Mouse (Mus musculus): ENCODE data around the gene C5ar1. TPM values are rescaled to one million over a fixed set of nuclear protein-coding genes. Genes with fewer than 3 reads are reported as not detected.
A peak's percentile ranks its signal among the peaks of the same experiment; 100 is the strongest.

Gene C5ar1
- total and polyA plus RNA-seq, 2 experiments from 2014 or later, result 1.4 TPM

- Histone ChIP-seq H3K9me3 (ENCODE audit: low read length) (no peaks in the 10 kb centered on the region), H3K4me1 (ENCODE audit: insufficient read depth, low read length) (no peaks in the 10 kb centered on the region), H3K4me3 (ENCODE audit: low read depth, low read length) (no peak overlapping the region), H3K36me3 (ENCODE audit: insufficient read depth, low read length) (no peaks in the 10 kb centered on the region), H3K4me2 (ENCODE audit: low read depth, low read length, poor library complexity, severe bottlenecking) (no peak overlapping the region), H3K27me3 (ENCODE audit: insufficient read depth, low read length) (no peaks in the 10 kb centered on the region), H3K27ac (ENCODE audit: low read depth, low read length) (no peak overlapping the region), H3K9ac (replicated peaks; ENCODE audit: low read length, poor library complexity, severe bottlenecking) (no peak overlapping the region)
- DNase-seq (ENCODE audit: low spot score) (no peak), ATAC-seq (ENCODE audit: low FRiP score) (no peak)
- WGBS, result 63% methylated on average over 9 of the region's 9 CpGs
- no peak for TF ChIP-seq CTCF (IDR thresholded peaks at IDR 0.05)
These were observed 19.8 kb downstream of the C5ar1 start for GRCm38 (mm10) chr7:16239554-16239997.

- no peaks in the 10 kb centered on the region for H3K27me3 ChIP-seq (ENCODE audit: insufficient read depth, low read length)
- H3K4me1 ChIP-seq (ENCODE audit: insufficient read depth, low read length), result no peaks in the 10 kb centered on the region
- H3K4me2 ChIP-seq (ENCODE audit: low read depth, low read length, poor library complexity, severe bottlenecking), result no peak overlapping the region
- H3K27ac ChIP-seq (ENCODE audit: low read depth, low read length), result no peak overlapping the region
- H3K4me3 ChIP-seq (ENCODE audit: low read depth, low read length), result no peak overlapping the region
- WGBS, result 62% methylated on average over 5 of the region's 5 CpGs
- no peak for DNase-seq (ENCODE audit: low spot score)
- TF ChIP-seq CTCF (IDR thresholded peaks at IDR 0.05), result no peak
- no peak overlapping the region for H3K9ac ChIP-seq (replicated peaks; ENCODE audit: low read length, poor library complexity, severe bottlenecking)
- no peaks in the 10 kb centered on the region for H3K9me3 ChIP-seq (ENCODE audit: low read length)
- no peak for ATAC-seq (ENCODE audit: low FRiP score)
- H3K36me3 ChIP-seq (ENCODE audit: insufficient read depth, low read length), result no peaks in the 10 kb centered on the region
These were observed 29.5 kb downstream of the C5ar1 start for GRCm38 (mm10) chr7:16229869-16230268.

GRCm38 (mm10) chr7:16221582-16222272 lies 37.6 kb downstream of the C5ar1 start, which contains the start of gene Dhx34:
Dhx34 (minus strand) TSS chr7:16222037.
- peak; percentile 70 for TF ChIP-seq CTCF (IDR thresholded peaks at IDR 0.05)
- Histone ChIP-seq H3K9ac (replicated peaks; ENCODE audit: low read length, poor library complexity, severe bottlenecking) (peak within 1 kb of the TSS; percentile 71), H3K4me3 (ENCODE audit: low read depth, low read length) (peak within 1 kb of the TSS; percentile 58), H3K27me3 (ENCODE audit: insufficient read depth, low read length) (no peaks in the 10 kb centered on the region), H3K9me3 (ENCODE audit: low read length) (no peaks in the 10 kb centered on the region), H3K36me3 (ENCODE audit: insufficient read depth, low read length) (peaks cover 8% of the 10 kb centered on the region), H3K4me2 (ENCODE audit: low read depth, low read length, poor library complexity, severe bottlenecking) (peak within 1 kb of the TSS; percentile 55), H3K27ac (ENCODE audit: low read depth, low read length) (peak within 1 kb of the TSS; percentile 68), H3K4me1 (ENCODE audit: insufficient read depth, low read length) (peaks cover 8% of the 10 kb centered on the region; the same call in 1 of the 2 replicates)
- ATAC-seq (ENCODE audit: low FRiP score) (peak; percentile 93), DNase-seq (ENCODE audit: low spot score) (peak; percentile 96)
- under 1% methylated on average over 34 of the region's 34 CpGs for WGBS

GRCm38 (mm10) chr7:16213986-16214385 lies 45.4 kb downstream of the C5ar1 start:
- no peak for TF ChIP-seq CTCF (IDR thresholded peaks at IDR 0.05)
- DNase-seq (ENCODE audit: low spot score) (no peak), ATAC-seq (ENCODE audit: low FRiP score) (no peak)
- Histone ChIP-seq H3K9me3 (ENCODE audit: low read length) (no peaks in the 10 kb centered on the region), H3K9ac (replicated peaks; ENCODE audit: low read length, poor library complexity, severe bottlenecking) (no peak overlapping the region), H3K4me2 (ENCODE audit: low read depth, low read length, poor library complexity, severe bottlenecking) (no peak overlapping the region), H3K27me3 (ENCODE audit: insufficient read depth, low read length) (no peaks in the 10 kb centered on the region), H3K4me1 (ENCODE audit: insufficient read depth, low read length) (no peaks in the 10 kb centered on the region), H3K36me3 (ENCODE audit: insufficient read depth, low read length) (peaks cover 67% of the 10 kb centered on the region), H3K27ac (ENCODE audit: low read depth, low read length) (no peak overlapping the region), H3K4me3 (ENCODE audit: low read depth, low read length) (no peak overlapping the region)
- 94% methylated on average over 9 of the region's 9 CpGs for WGBS

- Histone ChIP-seq H3K27ac (ENCODE audit: low read depth, low read length) (no peak overlapping the region), H3K9me3 (ENCODE audit: low read length) (no peaks in the 10 kb centered on the region), H3K9ac (replicated peaks; ENCODE audit: low read length, poor library complexity, severe bottlenecking) (no peak overlapping the region), H3K36me3 (ENCODE audit: insufficient read depth, low read length) (peaks cover 71% of the 10 kb centered on the region), H3K4me1 (ENCODE audit: insufficient read depth, low read length) (no peaks in the 10 kb centered on the region), H3K27me3 (ENCODE audit: insufficient read depth, low read length) (no peaks in the 10 kb centered on the region), H3K4me3 (ENCODE audit: low read depth, low read length) (no peak overlapping the region), H3K4me2 (ENCODE audit: low read depth, low read length, poor library complexity, severe bottlenecking) (no peak overlapping the region)
- WGBS, result 91% methylated on average over 6 of the region's 6 CpGs
- ATAC-seq (ENCODE audit: low FRiP score) (no peak), DNase-seq (ENCODE audit: low spot score) (no peak)
- no peak for TF ChIP-seq CTCF (IDR thresholded peaks at IDR 0.05)
These were observed 46.1 kb downstream of the C5ar1 start for GRCm38 (mm10) chr7:16213196-16213595.

GRCm38 (mm10) chr7:16210862-16211365 lies 48.4 kb downstream of the C5ar1 start:
- no peak for ATAC-seq (ENCODE audit: low FRiP score)
- Histone ChIP-seq H3K9ac (replicated peaks; ENCODE audit: low read length, poor library complexity, severe bottlenecking) (no peak overlapping the region), H3K4me2 (ENCODE audit: low read depth, low read length, poor library complexity, severe bottlenecking) (no peak overlapping the region), H3K9me3 (ENCODE audit: low read length) (no peaks in the 10 kb centered on the region), H3K4me1 (ENCODE audit: insufficient read depth, low read length) (no peaks in the 10 kb centered on the region), H3K27ac (ENCODE audit: low read depth, low read length) (no peak overlapping the region), H3K4me3 (ENCODE audit: low read depth, low read length) (no peak overlapping the region), H3K36me3 (ENCODE audit: insufficient read depth, low read length) (peaks cover 72% of the 10 kb centered on the region), H3K27me3 (ENCODE audit: insufficient read depth, low read length) (no peaks in the 10 kb centered on the region)
- no peak for DNase-seq (ENCODE audit: low spot score)
- 83% methylated on average over 12 of the region's 12 CpGs for WGBS
- no peak; the same call in 1 of the 2 replicates for TF ChIP-seq CTCF (IDR thresholded peaks at IDR 0.05)
